Mouse (Mus musculus): ENCODE data around the gene Sox1.

- TF ChIP-seq CTCF (IDR thresholded peaks at IDR 0.05; ENCODE audit: low read depth, low read length) = no peak
- TF ChIP-seq POLR2A (IDR thresholded peaks at IDR 0.05; ENCODE audit: borderline replicate concordance, low read depth, low read length) = no peak
These were observed 42.9 kb downstream of the Sox1 start for GRCm38 (mm10) chr8:12438021-12438420.
